Comparison of ENCODE assay signal across 40 mouse cellular contexts in the genomic region with DNA sequence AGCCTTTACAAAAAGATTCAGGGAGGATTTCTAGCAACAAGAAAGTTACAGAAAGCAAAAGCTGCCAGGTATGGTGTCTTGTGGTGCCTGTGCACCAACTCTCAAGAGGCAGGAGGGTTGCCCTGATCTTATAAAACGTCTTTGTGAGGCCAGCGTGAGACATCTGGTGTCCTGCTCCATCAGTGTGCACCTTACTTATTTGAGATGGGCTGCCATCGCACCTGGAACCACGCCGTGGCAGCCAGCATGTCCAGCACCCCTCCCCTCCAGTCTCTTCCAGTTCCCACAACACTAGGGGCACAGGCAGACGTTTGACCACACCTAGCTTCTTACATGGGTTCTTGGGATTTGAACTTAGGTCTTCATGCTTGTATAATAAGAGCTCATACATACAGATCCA. TPM values are rescaled to one million over a fixed set of nuclear protein-coding genes. Genes with fewer than 3 reads are reported as not detected.
"Had no signal": no experiment of that assay in that cellular context is flagged by ENCODE, and none has a peak within 500 bp of the region (broad histone marks: within the 10 kb centered on the region; RNA-seq: fewer than 3 reads in every experiment).

No protein-coding gene starts in this region.

- H3K27me3 ChIP-seq: limb, embryonic 12.5 days; limb, embryonic 13.5 days; limb, embryonic 15.5 days; liver, embryonic 12.5 days; liver, embryonic 13.5 days; liver, embryonic 15.5 days; lung, embryonic 15.5 days; midbrain, embryonic 15.5 days; neural tube, embryonic 12.5 days; neural tube, embryonic 13.5 days had no signal

- ATAC-seq: liver, embryonic 12.5 days; liver, postnatal 0 days; lung, postnatal 0 days; midbrain, embryonic 15.5 days; midbrain, embryonic 16.5 days had no signal

- H3K27ac ChIP-seq: limb, embryonic 10.5 days; limb, embryonic 12.5 days; limb, embryonic 13.5 days; limb, embryonic 15.5 days; liver, embryonic 12.5 days; liver, embryonic 13.5 days; liver, embryonic 14.5 days; liver, embryonic 15.5 days; lung, embryonic 15.5 days; macrophage; midbrain, embryonic 10.5 days; midbrain, embryonic 12.5 days; midbrain, embryonic 15.5 days; neural tube, embryonic 12.5 days; neural tube, embryonic 13.5 days had no signal

- H3K9me3 ChIP-seq: limb, embryonic 10.5 days; limb, embryonic 12.5 days; limb, embryonic 13.5 days; limb, embryonic 15.5 days; liver, embryonic 12.5 days; liver, embryonic 13.5 days; liver, embryonic 15.5 days; lung, embryonic 15.5 days; megakaryocyte, embryonic 14.5 days; midbrain, embryonic 10.5 days; midbrain, embryonic 12.5 days; midbrain, embryonic 15.5 days; neural tube, embryonic 12.5 days; neural tube, embryonic 13.5 days had no signal

- H3K4me3 ChIP-seq: limb, embryonic 10.5 days; limb, embryonic 12.5 days; limb, embryonic 13.5 days; limb, embryonic 15.5 days; liver, embryonic 12.5 days; liver, embryonic 13.5 days; liver, embryonic 15.5 days; lung, embryonic 15.5 days; megakaryocyte, embryonic 14.5 days; midbrain, embryonic 10.5 days; midbrain, embryonic 12.5 days; midbrain, embryonic 15.5 days; myocyte; neural tube, embryonic 12.5 days; neural tube, embryonic 13.5 days had no signal

- DNase-seq: left cerebral cortex, postnatal 4 days; liver; liver, embryonic 13.5 days; liver, postnatal 0 days; lung, adult 18-20 months; lung, adult 2 months; lung, embryonic 14.5 days; lung, postnatal 10 days; lung, postnatal 14 days; lung, postnatal 36 days; lung, postnatal 4 days; midbrain, embryonic 14.5 days had no signal

- H3K4me1 ChIP-seq: limb, embryonic 13.5 days; limb, embryonic 15.5 days; liver, embryonic 12.5 days; liver, embryonic 13.5 days; liver, embryonic 15.5 days; lung, embryonic 15.5 days; midbrain, embryonic 10.5 days; midbrain, embryonic 12.5 days; midbrain, embryonic 15.5 days; neural tube, embryonic 12.5 days; neural tube, embryonic 13.5 days had no signal

- H3K9ac ChIP-seq: limb, embryonic 12.5 days; limb, embryonic 13.5 days; limb, embryonic 15.5 days; liver, embryonic 12.5 days; liver, embryonic 13.5 days; liver, embryonic 14.5 days; liver, embryonic 15.5 days; liver, postnatal 0 days; lung, embryonic 14.5 days; lung, embryonic 15.5 days; midbrain, embryonic 12.5 days; midbrain, embryonic 15.5 days; neural tube, embryonic 12.5 days; neural tube, embryonic 13.5 days had no signal

- H3K36me3 ChIP-seq: limb, embryonic 10.5 days; limb, embryonic 12.5 days; limb, embryonic 13.5 days; limb, embryonic 15.5 days; liver, embryonic 12.5 days; liver, embryonic 13.5 days; liver, embryonic 15.5 days; lung, embryonic 15.5 days; midbrain, embryonic 10.5 days; midbrain, embryonic 12.5 days; midbrain, embryonic 15.5 days; neural tube, embryonic 12.5 days; neural tube, embryonic 13.5 days had no signal

- H3K4me2 ChIP-seq: limb, embryonic 12.5 days; limb, embryonic 13.5 days; limb, embryonic 15.5 days; liver, embryonic 11.5 days; liver, embryonic 12.5 days; liver, embryonic 13.5 days; liver, embryonic 15.5 days; lung, embryonic 14.5 days; lung, embryonic 15.5 days; midbrain, embryonic 12.5 days; midbrain, embryonic 15.5 days; neural tube, embryonic 12.5 days; neural tube, embryonic 13.5 days had no signal

RNA-seq across cellular contexts. Expression of gene Kcnmb3, which starts 3.9 kb away (rescaled TPM):
- total RNA-seq: liver, adult 2 months; megakaryocyte progenitor cell, adult 5-6 weeks; megakaryocyte, adult 5-6 weeks; megakaryocyte-erythroid progenitor cell, adult 5-6 weeks; midbrain, postnatal 0 days; monocyte, adult 5-6 weeks had no signal
- polyA plus RNA-seq: limb, embryonic 14.5 days; limb, embryonic 15.5 days; liver, adult 2 months; liver, embryonic 12.5 days; liver, embryonic 13.5 days; liver, embryonic 14.5 days; liver, embryonic 15.5 days; liver, embryonic 16.5 days; liver, postnatal 0 days; lung, adult 2 months; lung, embryonic 15.5 days; macrophage; midbrain, embryonic 10.5 days; myocyte; neural tube, embryonic 11.5 days had no signal
